Mouse (Mus musculus): Measurements from ENCODE around the gene Phxr2. TPM values are rescaled to one million over a fixed set of nuclear protein-coding genes. Genes with fewer than 3 reads are reported as not detected.

Gene Phxr2
- polyA plus RNA-seq, 1 experiment from 2014 or later = 0.14 TPM

DNA sequence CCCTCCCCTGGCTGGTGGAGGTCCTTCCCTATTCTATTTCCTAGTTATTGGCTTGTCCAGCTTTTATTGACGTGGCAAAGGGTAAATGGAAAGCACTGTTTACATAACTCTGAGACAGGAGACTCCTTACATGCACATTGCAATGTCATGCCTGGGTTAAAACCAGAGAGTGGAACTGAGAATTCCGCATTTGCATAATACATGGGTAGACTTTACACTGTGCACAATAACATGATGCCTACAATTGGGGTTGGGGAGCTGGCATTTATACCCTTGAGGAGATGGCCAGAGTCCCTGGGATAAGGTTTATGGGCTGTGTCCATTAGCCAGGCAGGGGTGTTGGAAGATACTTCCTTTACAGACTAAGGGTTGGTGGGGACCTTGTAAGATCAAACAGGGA, 32.8 kb downstream of the Phxr2 start:
- H3K4me3 ChIP-seq (ENCODE audit: low read depth, low read length) = no peak overlapping the region
- H3K27ac ChIP-seq (ENCODE audit: low read depth, low read length) = no peak overlapping the region
- no peaks in the 10 kb centered on the region for H3K4me1 ChIP-seq (replicated peaks; ENCODE audit: control insufficient read depth, insufficient read depth, low read length)
- 82% methylated on average over 2 of the region's 2 CpGs for WGBS
- no peaks in the 10 kb centered on the region for H3K36me3 ChIP-seq (ENCODE audit: control insufficient read depth, insufficient read depth, low read length)
- no peak for DNase-seq (ENCODE audit: low spot score)
- H3K9ac ChIP-seq (ENCODE audit: low read depth, low read length) = no peak overlapping the region
- H3K4me2 ChIP-seq = no peak overlapping the region
- no peak for ATAC-seq (replicated peaks; ENCODE audit: low FRiP score)
- no peaks in the 10 kb centered on the region for H3K27me3 ChIP-seq (replicated peaks; ENCODE audit: control insufficient read depth, insufficient read depth, low read length)
- no peaks in the 10 kb centered on the region for H3K9me3 ChIP-seq (ENCODE audit: control insufficient read depth, low read length)

DNA sequence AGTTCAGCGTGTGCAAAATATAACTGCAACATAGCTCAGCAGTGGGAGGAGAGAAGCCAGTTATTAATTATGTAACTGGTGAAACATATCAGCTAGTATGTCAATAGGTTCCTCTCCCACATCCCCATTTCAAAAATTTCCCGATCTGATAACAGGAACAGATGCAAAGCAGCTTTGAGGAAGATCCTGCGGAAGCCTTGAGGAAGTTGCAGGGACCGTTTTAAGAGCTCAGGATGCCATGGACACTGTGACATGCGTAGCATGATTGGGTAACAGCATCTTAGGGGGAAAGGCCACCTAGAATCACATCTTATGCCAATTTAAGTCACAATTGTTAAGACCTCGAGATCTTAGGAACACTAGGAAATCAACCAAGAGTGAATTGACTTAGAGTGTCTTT, 36.2 kb downstream of the Phxr2 start:
- Histone ChIP-seq H3K27me3 (replicated peaks; ENCODE audit: control insufficient read depth, insufficient read depth, low read length) (no peaks in the 10 kb centered on the region), H3K27ac (ENCODE audit: low read depth, low read length) (no peak overlapping the region), H3K9me3 (ENCODE audit: control insufficient read depth, low read length) (no peaks in the 10 kb centered on the region), H3K4me1 (replicated peaks; ENCODE audit: control insufficient read depth, insufficient read depth, low read length) (no peaks in the 10 kb centered on the region), H3K36me3 (ENCODE audit: control insufficient read depth, insufficient read depth, low read length) (no peaks in the 10 kb centered on the region), H3K4me2 (no peak overlapping the region), H3K9ac (ENCODE audit: low read depth, low read length) (no peak overlapping the region), H3K4me3 (ENCODE audit: low read depth, low read length) (no peak overlapping the region)
- WGBS = 63% methylated on average over 6 of the region's 6 CpGs
- DNase-seq (ENCODE audit: low spot score) (no peak), ATAC-seq (replicated peaks; ENCODE audit: low FRiP score) (no peak)

DNA sequence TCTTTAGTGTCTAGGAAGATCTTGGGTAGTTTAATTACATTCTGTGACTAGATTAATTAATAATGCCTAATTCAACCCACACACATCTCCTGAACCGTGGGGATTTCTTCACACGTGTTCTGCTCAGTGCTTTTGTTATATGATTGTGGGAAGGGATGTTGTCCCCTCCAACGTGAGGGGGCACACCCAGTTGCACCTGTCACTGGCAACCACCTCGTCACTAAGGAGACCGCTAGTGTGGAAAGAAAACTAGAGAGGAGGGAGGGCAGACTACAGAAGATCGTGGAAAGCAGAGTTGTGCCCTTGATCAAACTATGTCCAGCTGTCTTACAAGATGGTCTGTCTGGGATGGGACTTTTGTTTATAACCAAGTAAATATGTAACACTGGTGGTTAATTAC, 40.1 kb downstream of the Phxr2 start:
- no peak overlapping the region for H3K4me2 ChIP-seq
- ATAC-seq (replicated peaks; ENCODE audit: low FRiP score) (no peak), DNase-seq (ENCODE audit: low spot score) (no peak)
- WGBS = 65% methylated on average over 6 of the region's 6 CpGs
- no peak overlapping the region for H3K4me3 ChIP-seq (ENCODE audit: low read depth, low read length)
- H3K4me1 ChIP-seq (replicated peaks; ENCODE audit: control insufficient read depth, insufficient read depth, low read length) = no peaks in the 10 kb centered on the region
- H3K36me3 ChIP-seq (ENCODE audit: control insufficient read depth, insufficient read depth, low read length) = no peaks in the 10 kb centered on the region
- H3K9me3 ChIP-seq (ENCODE audit: control insufficient read depth, low read length) = no peaks in the 10 kb centered on the region
- no peak overlapping the region for H3K9ac ChIP-seq (ENCODE audit: low read depth, low read length)
- no peak overlapping the region for H3K27ac ChIP-seq (ENCODE audit: low read depth, low read length)
- no peaks in the 10 kb centered on the region; the same call in 1 of the 2 replicates for H3K27me3 ChIP-seq (replicated peaks; ENCODE audit: control insufficient read depth, insufficient read depth, low read length)

DNA sequence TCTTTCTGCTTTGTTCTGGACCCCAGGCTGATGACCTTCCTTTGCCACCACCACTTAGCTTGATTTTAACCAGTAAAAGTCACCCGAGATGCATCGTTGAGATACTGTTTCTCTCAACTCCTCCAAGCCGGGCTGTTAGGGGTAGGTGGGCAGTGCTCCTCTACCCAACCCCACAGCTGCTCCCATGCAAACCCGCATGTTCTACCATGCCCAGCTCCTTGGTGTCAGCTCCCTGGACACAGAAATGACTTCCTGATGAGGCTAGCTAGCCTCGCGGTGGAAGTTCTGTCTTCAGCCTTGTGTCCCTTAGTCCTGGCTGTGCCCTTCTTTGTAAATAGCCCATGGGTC, 40.9 kb downstream of the Phxr2 start:
- H3K27me3 ChIP-seq (replicated peaks; ENCODE audit: control insufficient read depth, insufficient read depth, low read length) = no peaks in the 10 kb centered on the region; the same call in 1 of the 2 replicates
- ATAC-seq (replicated peaks; ENCODE audit: low FRiP score) (peak; percentile 41; the same call in 1 of the 2 replicates), DNase-seq (ENCODE audit: low spot score) (no peak)
- no peak overlapping the region for H3K4me2 ChIP-seq
- WGBS = 52% methylated on average over 6 of the region's 6 CpGs
- no peaks in the 10 kb centered on the region for H3K4me1 ChIP-seq (replicated peaks; ENCODE audit: control insufficient read depth, insufficient read depth, low read length)
- H3K9ac ChIP-seq (ENCODE audit: low read depth, low read length) = no peak overlapping the region
- H3K36me3 ChIP-seq (ENCODE audit: control insufficient read depth, insufficient read depth, low read length) = no peaks in the 10 kb centered on the region
- no peak overlapping the region for H3K27ac ChIP-seq (ENCODE audit: low read depth, low read length)
- no peaks in the 10 kb centered on the region for H3K9me3 ChIP-seq (ENCODE audit: control insufficient read depth, low read length)
- H3K4me3 ChIP-seq (ENCODE audit: low read depth, low read length) = no peak overlapping the region

DNA sequence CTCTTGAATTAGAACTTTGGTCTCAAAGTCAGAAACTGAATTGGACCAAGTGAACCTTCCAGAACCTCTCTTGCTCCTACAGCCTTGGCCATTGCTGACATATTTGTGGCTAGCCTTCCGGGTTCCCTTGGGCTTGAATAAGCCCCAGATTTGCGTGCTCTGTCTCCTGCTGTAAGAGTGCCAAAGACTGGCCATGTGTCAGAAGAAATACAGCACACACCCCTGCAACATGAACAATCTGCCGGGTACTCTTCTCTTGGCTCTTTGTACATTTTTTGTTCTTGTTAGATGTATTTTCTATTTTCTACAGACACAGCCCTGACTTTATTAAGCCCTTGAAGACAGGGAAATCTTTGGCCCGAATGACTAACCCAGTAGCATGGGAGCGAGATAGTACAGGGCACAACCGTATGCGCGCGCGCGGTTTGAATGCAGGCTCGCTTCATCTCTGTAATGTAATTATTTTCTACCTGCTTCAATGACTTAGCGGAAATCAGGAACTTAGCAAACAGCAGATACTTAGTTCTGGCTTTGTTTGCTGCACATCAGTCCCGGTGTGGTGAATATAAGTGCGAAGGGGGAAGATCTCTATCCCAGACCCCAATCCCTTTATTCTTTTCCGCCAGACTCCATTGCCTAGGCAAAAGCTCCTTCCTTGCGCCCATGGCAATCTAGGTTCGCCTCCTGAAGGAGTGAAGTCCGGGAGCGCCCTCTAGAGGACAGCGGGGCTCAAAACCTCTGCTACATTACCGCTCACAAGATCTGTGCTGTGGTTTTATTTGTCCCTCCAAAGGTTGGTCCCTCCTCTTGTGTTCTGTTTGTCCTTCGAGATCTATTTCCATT, 41.5 kb downstream of the Phxr2 start:
- Histone ChIP-seq H3K4me2 (no peak overlapping the region), H3K9me3 (ENCODE audit: control insufficient read depth, low read length) (no peaks in the 10 kb centered on the region), H3K9ac (ENCODE audit: low read depth, low read length) (no peak overlapping the region), H3K27ac (ENCODE audit: low read depth, low read length) (no peak overlapping the region), H3K27me3 (replicated peaks; ENCODE audit: control insufficient read depth, insufficient read depth, low read length) (no peaks in the 10 kb centered on the region; the same call in 1 of the 2 replicates), H3K36me3 (ENCODE audit: control insufficient read depth, insufficient read depth, low read length) (no peaks in the 10 kb centered on the region), H3K4me3 (ENCODE audit: low read depth, low read length) (no peak overlapping the region), H3K4me1 (replicated peaks; ENCODE audit: control insufficient read depth, insufficient read depth, low read length) (no peaks in the 10 kb centered on the region)
- DNase-seq (ENCODE audit: low spot score) (peak; percentile 75), ATAC-seq (replicated peaks; ENCODE audit: low FRiP score) (peak; percentile 42; the same call in 1 of the 2 replicates)
- 49% methylated on average over 23 of the region's 23 CpGs for WGBS

DNA sequence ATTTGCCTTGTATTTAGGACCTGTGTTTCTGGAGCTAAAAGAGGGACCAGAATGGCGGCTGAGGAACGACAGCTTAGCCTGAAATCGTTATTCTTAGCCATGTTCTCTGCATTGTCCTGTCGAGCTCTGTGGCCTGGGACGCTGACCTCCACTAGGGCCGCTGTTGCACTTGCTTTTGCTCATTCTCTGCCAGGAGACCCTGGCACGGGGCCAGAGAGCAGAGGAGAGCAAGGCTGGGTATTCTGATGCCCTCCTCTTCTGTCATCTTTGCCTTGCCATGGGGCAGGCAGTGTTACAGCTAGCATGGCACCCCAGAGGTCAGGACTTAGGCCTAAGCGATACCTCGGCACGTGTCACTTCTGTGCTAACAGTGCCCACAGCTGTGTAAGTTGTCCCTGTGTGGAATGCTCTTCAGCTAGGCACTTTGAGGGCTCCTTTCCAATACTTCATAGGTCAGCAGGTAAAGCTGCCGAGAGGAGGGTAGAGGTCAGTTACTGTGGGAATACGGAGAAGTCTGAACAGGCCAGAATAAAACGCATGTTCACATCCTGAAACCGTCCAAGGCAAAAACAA, 42.6 kb downstream of the Phxr2 start:
- H3K4me2 ChIP-seq = no peak overlapping the region
- DNase-seq (ENCODE audit: low spot score) (no peak), ATAC-seq (replicated peaks; ENCODE audit: low FRiP score) (peak; percentile 27; the same call in 1 of the 2 replicates)
- no peak overlapping the region for H3K27ac ChIP-seq (ENCODE audit: low read depth, low read length)
- no peaks in the 10 kb centered on the region; the same call in 1 of the 2 replicates for H3K27me3 ChIP-seq (replicated peaks; ENCODE audit: control insufficient read depth, insufficient read depth, low read length)
- H3K36me3 ChIP-seq (ENCODE audit: control insufficient read depth, insufficient read depth, low read length) = no peaks in the 10 kb centered on the region
- H3K4me3 ChIP-seq (ENCODE audit: low read depth, low read length) = no peak overlapping the region
- WGBS = 84% methylated on average over 14 of the region's 14 CpGs
- no peak overlapping the region for H3K9ac ChIP-seq (ENCODE audit: low read depth, low read length)
- no peaks in the 10 kb centered on the region for H3K9me3 ChIP-seq (ENCODE audit: control insufficient read depth, low read length)
- no peaks in the 10 kb centered on the region for H3K4me1 ChIP-seq (replicated peaks; ENCODE audit: control insufficient read depth, insufficient read depth, low read length)

DNA sequence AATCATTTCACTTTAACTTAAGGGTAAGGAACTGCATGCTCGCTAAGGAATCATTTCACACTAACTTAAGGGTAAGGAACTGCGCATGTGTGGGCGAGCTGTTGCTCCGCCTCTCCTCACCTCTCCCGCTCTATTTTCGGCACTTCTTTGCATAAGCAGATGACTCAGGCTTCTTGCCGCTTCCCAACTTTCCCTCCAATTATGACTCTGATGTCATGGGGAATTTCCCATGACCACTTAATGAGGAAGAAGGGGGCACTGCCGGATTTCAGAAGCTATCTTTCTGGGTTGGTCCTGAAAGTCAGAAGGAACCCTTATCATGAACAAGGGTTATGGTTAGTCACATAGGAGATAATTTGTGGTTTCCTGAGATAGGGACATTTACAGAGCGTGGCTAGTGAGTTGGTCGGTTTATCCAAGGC, 44.5 kb downstream of the Phxr2 start:
- H3K9ac ChIP-seq (ENCODE audit: low read depth, low read length) = no peak overlapping the region
- no peaks in the 10 kb centered on the region for H3K4me1 ChIP-seq (replicated peaks; ENCODE audit: control insufficient read depth, insufficient read depth, low read length)
- H3K9me3 ChIP-seq (ENCODE audit: control insufficient read depth, low read length) = no peaks in the 10 kb centered on the region
- DNase-seq (ENCODE audit: low spot score) (no peak), ATAC-seq (replicated peaks; ENCODE audit: low FRiP score) (no peak)
- no peaks in the 10 kb centered on the region for H3K36me3 ChIP-seq (ENCODE audit: control insufficient read depth, insufficient read depth, low read length)
- H3K4me2 ChIP-seq = no peak overlapping the region
- H3K27ac ChIP-seq (ENCODE audit: low read depth, low read length) = no peak overlapping the region
- H3K4me3 ChIP-seq (ENCODE audit: low read depth, low read length) = no peak overlapping the region
- 60% methylated on average over 10 of the region's 10 CpGs for WGBS
- H3K27me3 ChIP-seq (replicated peaks; ENCODE audit: control insufficient read depth, insufficient read depth, low read length) = no peaks in the 10 kb centered on the region; the same call in 1 of the 2 replicates

DNA sequence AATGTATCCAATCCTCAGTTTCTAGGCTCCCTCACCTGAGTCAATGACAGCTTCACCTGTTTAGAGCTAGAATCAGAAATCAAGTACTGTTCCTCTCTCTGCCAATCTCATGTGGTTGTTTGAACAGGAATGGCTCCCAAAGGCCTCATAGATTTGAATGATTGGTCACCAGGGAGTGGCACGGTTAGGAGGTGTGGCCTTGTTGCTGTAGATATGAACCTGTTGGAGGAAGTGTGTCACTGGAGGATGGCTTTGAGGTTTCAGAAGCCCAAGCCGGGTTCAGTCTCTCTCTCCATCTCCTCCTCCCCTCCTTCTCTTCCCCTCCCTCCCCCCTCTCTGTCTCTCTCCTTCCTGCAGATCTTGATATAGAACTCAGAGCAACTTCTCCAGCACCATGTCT, 47.5 kb downstream of the Phxr2 start:
- Histone ChIP-seq H3K4me3 (ENCODE audit: low read depth, low read length) (no peak overlapping the region), H3K4me2 (no peak overlapping the region), H3K9me3 (ENCODE audit: control insufficient read depth, low read length) (no peaks in the 10 kb centered on the region), H3K27me3 (replicated peaks; ENCODE audit: control insufficient read depth, insufficient read depth, low read length) (no peaks in the 10 kb centered on the region; the same call in 1 of the 2 replicates), H3K4me1 (replicated peaks; ENCODE audit: control insufficient read depth, insufficient read depth, low read length) (no peaks in the 10 kb centered on the region), H3K27ac (ENCODE audit: low read depth, low read length) (no peak overlapping the region), H3K9ac (ENCODE audit: low read depth, low read length) (no peak overlapping the region), H3K36me3 (ENCODE audit: control insufficient read depth, insufficient read depth, low read length) (no peaks in the 10 kb centered on the region)
- ATAC-seq (replicated peaks; ENCODE audit: low FRiP score) (no peak), DNase-seq (ENCODE audit: low spot score) (no peak)
- WGBS = 65% methylated on average over 2 of the region's 2 CpGs
